Comparison of ENCODE assay signal across 22 mouse cellular contexts in the genomic region with DNA sequence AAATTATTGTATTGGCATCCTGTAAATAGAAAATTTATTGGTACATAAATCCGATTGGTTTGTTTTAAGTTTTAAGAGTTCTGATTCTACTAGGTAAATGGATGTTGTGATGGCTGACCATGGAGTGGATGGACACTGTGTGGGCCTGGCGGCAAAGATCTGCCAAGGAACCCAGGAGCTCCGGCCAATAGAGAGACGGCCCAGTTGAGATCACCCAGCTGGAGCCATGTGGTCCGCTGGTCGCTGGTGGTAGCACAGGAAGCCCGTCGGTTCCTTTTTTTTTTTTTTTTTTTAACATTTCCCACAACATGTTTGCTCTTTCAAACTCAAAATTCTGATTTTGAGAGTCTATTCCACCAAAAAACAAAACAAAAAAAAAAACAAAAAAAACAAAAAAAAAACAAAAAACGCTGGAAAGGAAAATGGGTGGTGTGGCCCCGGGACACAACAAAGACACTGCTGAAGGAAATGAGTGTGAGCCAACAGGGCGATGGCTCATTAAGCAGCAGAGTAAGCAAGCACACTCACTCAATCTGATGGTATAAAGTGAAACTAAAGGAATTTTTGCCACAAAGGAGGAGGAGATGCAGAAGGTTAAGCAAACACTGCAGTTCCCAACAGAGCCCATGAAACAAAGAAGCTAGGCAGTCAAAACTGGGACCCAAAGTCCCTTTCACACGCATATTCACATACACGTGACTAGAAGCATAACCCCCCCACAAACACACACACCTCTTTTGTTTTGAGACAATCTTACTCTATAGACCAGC. TPM values are rescaled to one million over a fixed set of nuclear protein-coding genes. Genes with fewer than 3 reads are reported as not detected.
DNase-seq lines count a peak whose midpoint lies in the region; ATAC-seq lines count a peak whose summit lies in the region.
"Had no signal": no experiment of that assay in that cellular context is flagged by ENCODE, and none has a peak within 500 bp of the region (broad histone marks: within the 10 kb centered on the region; RNA-seq: fewer than 3 reads in every experiment).

No protein-coding gene starts in this region.

- no peaks in the 10 kb centered on the region for H3K9me3 ChIP-seq in heart, embryonic 10.5 days
- no peaks in the 10 kb centered on the region for H3K9me3 ChIP-seq in kidney, embryonic 14.5 days (ENCODE audit: control insufficient read depth, low read length)
- H3K9me3 ChIP-seq: forebrain, embryonic 13.5 days; hindbrain, embryonic 13.5 days; limb, embryonic 15.5 days; liver, embryonic 15.5 days; midbrain, embryonic 10.5 days; neural tube, embryonic 13.5 days had no signal

- H3K4me2 ChIP-seq in kidney, embryonic 14.5 days (replicated peaks; ENCODE audit: low read depth, low read length), result no peak overlapping the region
- H3K4me2 ChIP-seq: forebrain, embryonic 13.5 days; hindbrain, embryonic 13.5 days; limb, embryonic 15.5 days; liver, embryonic 15.5 days; neural tube, embryonic 13.5 days had no signal

- peaks cover 12% of the 10 kb centered on the region for H3K36me3 ChIP-seq in heart, embryonic 10.5 days
- H3K36me3 ChIP-seq in kidney, embryonic 14.5 days (ENCODE audit: control insufficient read depth, insufficient read depth, low read length), result peaks cover 22% of the 10 kb centered on the region
- H3K36me3 ChIP-seq: liver, embryonic 15.5 days had no signal

- DNase-seq in heart, adult 11 months, result peak; percentile 96
- DNase-seq in heart, embryonic 10.5 days (ENCODE audit: low spot score), result no peak
- no peak for DNase-seq in kidney, adult 18-20 months
- peak; percentile 35 for DNase-seq in Muller cell, postnatal 12 days (ENCODE audit: inconsistent ontology term)
- peak; percentile 18 for DNase-seq in kidney, postnatal 14 days
- no peak for DNase-seq in layer of hippocampus, adult 9-11 months
- DNase-seq in left cerebral cortex, adult 8-10 months (ENCODE audit: low spot score in 2 of 2), result no peak
- DNase-seq: adrenal gland, postnatal 10 days; cerebellum, adult 9-10 months; gastrocnemius, postnatal 10 days; right cerebral cortex, adult 18-20 months; thymus, postnatal 14 days had no signal

- no peaks in the 10 kb centered on the region for H3K4me1 ChIP-seq in heart, embryonic 10.5 days
- no peaks in the 10 kb centered on the region for H3K4me1 ChIP-seq in kidney, embryonic 14.5 days (ENCODE audit: control insufficient read depth, insufficient read depth, low read length)
- H3K4me1 ChIP-seq: hindbrain, embryonic 13.5 days; limb, embryonic 15.5 days; liver, embryonic 15.5 days; midbrain, embryonic 10.5 days; neural tube, embryonic 13.5 days had no signal

- ATAC-seq in kidney, embryonic 14.5 days (ENCODE audit: low FRiP score, low TSS enrichment), result peak; percentile 49; the same call in 1 of the 2 replicates
- ATAC-seq: activated CD4-positive, CD25-positive, alpha-beta regulatory T cell, adult 4 months; CD4-positive, CD25-positive, alpha-beta regulatory T cell, adult 4 months; forebrain, embryonic 13.5 days; inflammation-experienced regulatory T-cells, adult 6 months had no signal

- H3K4me3 ChIP-seq in heart, embryonic 10.5 days, result no peak overlapping the region
- H3K4me3 ChIP-seq in kidney, embryonic 14.5 days (ENCODE audit: low read length), result no peak overlapping the region
- H3K4me3 ChIP-seq: forebrain, embryonic 13.5 days; hindbrain, embryonic 13.5 days; limb, embryonic 15.5 days; liver, embryonic 15.5 days; midbrain, embryonic 10.5 days; neural tube, embryonic 13.5 days had no signal

- no peak overlapping the region for H3K27ac ChIP-seq in heart, embryonic 10.5 days
- H3K27ac ChIP-seq in kidney, embryonic 14.5 days (ENCODE audit: low read depth, low read length), result no peak overlapping the region
- H3K27ac ChIP-seq: forebrain, embryonic 13.5 days; hindbrain, embryonic 13.5 days; limb, embryonic 15.5 days; liver, embryonic 15.5 days; midbrain, embryonic 10.5 days; neural tube, embryonic 13.5 days had no signal

- no peak overlapping the region for H3K9ac ChIP-seq in kidney, embryonic 14.5 days (ENCODE audit: low read depth, low read length)
- H3K9ac ChIP-seq: forebrain, embryonic 13.5 days; hindbrain, embryonic 13.5 days; limb, embryonic 15.5 days; liver, embryonic 15.5 days; neural tube, embryonic 13.5 days had no signal

- 91% methylated on average over 13 of the region's 13 CpGs for WGBS in heart, embryonic 10.5 days
- WGBS in kidney, embryonic 14.5 days, result 72% methylated on average over 13 of the region's 13 CpGs

- no peaks in the 10 kb centered on the region for H3K27me3 ChIP-seq in heart, embryonic 10.5 days (ENCODE audit: insufficient read depth, poor library complexity, severe bottlenecking)
- no peaks in the 10 kb centered on the region for H3K27me3 ChIP-seq in kidney, embryonic 14.5 days (ENCODE audit: control insufficient read depth, insufficient read depth, low read length)
- H3K27me3 ChIP-seq: forebrain, embryonic 13.5 days; hindbrain, embryonic 13.5 days; limb, embryonic 15.5 days; liver, embryonic 15.5 days; neural tube, embryonic 13.5 days had no signal

RNA-seq across cellular contexts. Expression of a gene that starts 21.4 kb away (rescaled TPM):
- 59.0 and 59.1 TPM in 2 replicates for polyA plus RNA-seq in heart, embryonic 10.5 days (2016; fragmentation: Nextera tagmentation; extraction: Ambion mirVana)
- polyA plus RNA-seq in kidney, embryonic 14.5 days (2014; fragmentation: Nextera tagmentation; extraction: Ambion mirVana), result 86.5 and 92.0 TPM in 2 replicates
- total RNA-seq in left cerebral cortex, adult 8-10 months (2022), result 100 to 1,000 TPM; 196 to 219 (median 217) TPM

Comparison
In these comparisons a context has a peak if more than half of its experiments do, and no peak if none do; other contexts are left out.
1. DNase-seq: peak in heart, adult 11 months (single experiment), Muller cell, postnatal 12 days (single experiment) and kidney, postnatal 14 days (single experiment); none in heart, embryonic 10.5 days (single experiment), kidney, adult 18-20 months (single experiment), layer of hippocampus, adult 9-11 months (single experiment) and left cerebral cortex, adult 8-10 months (0 of 2).